In genomic region chr9:44708429-44708765, GRCm38 (mm10) we compare ENCODE assay signal across 9 mouse cellular contexts. TPM values are rescaled to one million over a fixed set of nuclear protein-coding genes. Genes with fewer than 3 reads are reported as not detected.
DNase-seq lines count a peak whose midpoint lies in the region; ATAC-seq lines count a peak whose summit lies in the region.
"Had no signal": no experiment of that assay in that cellular context is flagged by ENCODE, and none has a peak within 500 bp of the region (broad histone marks: within the 10 kb centered on the region; RNA-seq: fewer than 3 reads in every experiment).

No protein-coding gene starts in this region.

- H3K4me1 ChIP-seq in heart, embryonic 16.5 days (ENCODE audit: control insufficient read depth, insufficient read depth, low read length), result peaks cover 14% of the 10 kb centered on the region

- H3K9me3 ChIP-seq in heart, embryonic 16.5 days (replicated peaks; ENCODE audit: control insufficient read depth, low read length), result no peaks in the 10 kb centered on the region

- peak overlapping the region; percentile 77 for H3K4me2 ChIP-seq in heart, embryonic 16.5 days (ENCODE audit: low read depth, low read length)

- peak; percentile 41 to 64 for DNase-seq in cerebellum, postnatal 36 days
- no peak for DNase-seq in cerebellum, adult 9-10 months
- DNase-seq in kidney, postnatal 10 days, result peak; percentile 90
- peak; percentile 84 to 90 for DNase-seq in lung, postnatal 4 days
- DNase-seq in spleen, postnatal 10 days (ENCODE audit: low spot score in 2 of 2), result peak; percentile 29 to 67

- H3K27me3 ChIP-seq in heart, embryonic 16.5 days (ENCODE audit: control insufficient read depth, insufficient read depth, low read length), result no peaks in the 10 kb centered on the region

- H3K27ac ChIP-seq in heart, embryonic 16.5 days (ENCODE audit: low read length), result peak overlapping the region; percentile 60

- peak overlapping the region; percentile 72 for H3K9ac ChIP-seq in heart, embryonic 16.5 days (ENCODE audit: low read length)

- H3K36me3 ChIP-seq in heart, embryonic 16.5 days (ENCODE audit: control insufficient read depth, insufficient read depth), result peaks cover 7% of the 10 kb centered on the region

- 2% methylated on average over 23 of the region's 24 CpGs for whole genome bisulfite sequencing in heart, embryonic 16.5 days

- ATAC-seq in erythroid progenitor cell, adult 5-6 weeks (replicated peaks; ENCODE audit: low FRiP score, poor library complexity, severe bottlenecking), result peak; percentile 52; the same call in 1 of the 2 replicates
- ATAC-seq in heart, embryonic 16.5 days (replicated peaks; ENCODE audit: extremely low read depth, insufficient read depth, low FRiP score), result peak; percentile 88
- ATAC-seq in frontal cortex, adult (ENCODE audit: low TSS enrichment), result no peak

- H3K4me3 ChIP-seq in heart, embryonic 16.5 days (ENCODE audit: low read length), result peak overlapping the region; percentile 55

RNA-seq across cellular contexts. Expression of gene Phldb1, which starts 26.6 kb away (rescaled TPM):
- 3.8 TPM in 1 of 2 replicates, not detected in the other for total RNA-seq in erythroid progenitor cell, adult 5-6 weeks (2015; ENCODE audit: low replicate concordance)
- 0.26 and 4.4 TPM in 2 replicates for total RNA-seq in erythroid progenitor cell, adult 5-6 weeks (2017; ENCODE audit: low replicate concordance)
- 25.9 and 30.4 TPM in 2 replicates for polyA plus RNA-seq in heart, embryonic 16.5 days (2015; fragmentation: Nextera tagmentation; extraction: Ambion mirVana)

RNA-seq across cellular contexts. Expression of gene Treh, which starts 35.4 kb away (rescaled TPM):
- total RNA-seq in erythroid progenitor cell, adult 5-6 weeks (2015; ENCODE audit: low replicate concordance), result not detected in 2 replicates
- total RNA-seq in erythroid progenitor cell, adult 5-6 weeks (2017; ENCODE audit: low replicate concordance), result not detected in 2 replicates
- 0.07 TPM in 1 of 2 replicates, not detected in the other for polyA plus RNA-seq in heart, embryonic 16.5 days (2015; fragmentation: Nextera tagmentation; extraction: Ambion mirVana)
- total RNA-seq: left cerebral cortex, postnatal 10 days had no signal

RNA-seq across cellular contexts. Expression of gene Arcn1, which starts 59.2 kb away (rescaled TPM):
- total RNA-seq in erythroid progenitor cell, adult 5-6 weeks (2015; ENCODE audit: low replicate concordance), result 64.6 and 68.1 TPM in 2 replicates
- total RNA-seq in erythroid progenitor cell, adult 5-6 weeks (2017; ENCODE audit: low replicate concordance), result 58.0 and 97.5 TPM in 2 replicates
- 120 and 132 TPM in 2 replicates for polyA plus RNA-seq in heart, embryonic 16.5 days (2015; fragmentation: Nextera tagmentation; extraction: Ambion mirVana)

RNA-seq across cellular contexts. Expression of gene Ift46, which starts 59.3 kb away (rescaled TPM):
- total RNA-seq in erythroid progenitor cell, adult 5-6 weeks (2015; ENCODE audit: low replicate concordance), result 15.1 and 18.4 TPM in 2 replicates
- total RNA-seq in erythroid progenitor cell, adult 5-6 weeks (2017; ENCODE audit: low replicate concordance), result 4.7 and 18.2 TPM in 2 replicates
- 56.9 and 65.2 TPM in 2 replicates for polyA plus RNA-seq in heart, embryonic 16.5 days (2015; fragmentation: Nextera tagmentation; extraction: Ambion mirVana)
